Mouse (Mus musculus): Measurements from ENCODE around the gene C730034F03Rik.

DNA sequence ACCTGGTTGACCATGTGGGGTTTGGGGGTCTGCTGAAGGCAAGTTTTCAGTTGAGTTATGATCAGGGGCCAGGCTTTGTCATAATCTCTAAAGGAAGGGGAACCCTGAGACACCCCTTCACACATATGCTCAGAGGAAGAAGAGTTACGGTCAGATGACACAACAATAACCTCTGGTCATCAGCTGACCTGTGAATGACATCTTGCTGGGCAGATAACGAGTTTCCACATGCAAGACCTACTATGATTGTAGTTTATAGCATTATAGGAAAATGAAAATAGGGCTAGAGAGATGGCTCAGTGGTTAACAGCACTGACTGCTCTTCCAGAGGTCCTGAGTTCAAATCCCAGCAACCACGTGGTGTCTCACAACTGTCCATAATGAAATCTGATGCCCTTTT, 49.2 kb downstream of the C730034F03Rik start:
- TF ChIP-seq POLR2A (IDR thresholded peaks at IDR 0.05; ENCODE audit: control insufficient read depth, extremely low read depth, insufficient read depth, low read length, poor library complexity), result no peak
- no peak for TF ChIP-seq CTCF (IDR thresholded peaks at IDR 0.05; ENCODE audit: borderline replicate concordance, control insufficient read depth, extremely low read depth, insufficient read depth, low read length, poor library complexity)
